Mouse (Mus musculus): ENCODE measurements around the gene Scfd1. TPM values are rescaled to one million over a fixed set of nuclear protein-coding genes. Genes with fewer than 3 reads are reported as not detected.
A peak's percentile ranks its signal among the peaks of the same experiment; 100 is the strongest.

Scfd1 gene
- 31.8 and 32.7 TPM in 2 replicates for polyA plus RNA-seq (2012; rRNA removed)

- TF ChIP-seq POLR2A (IDR thresholded peaks at IDR 0.05; ENCODE audit: borderline replicate concordance, extremely low read depth, insufficient read depth, insufficient read length, poor library complexity, severe bottlenecking): peak; percentile 70; the same call in 1 of the 2 replicates
- TF ChIP-seq CTCF (IDR thresholded peaks at IDR 0.05; ENCODE audit: borderline replicate concordance, extremely low read depth, insufficient read depth, insufficient read length): no peak
- peak; percentile 99 for DNase-seq (ENCODE audit: low read depth)
Observed at GRCm38 (mm10) chr12:51377003-51377887, at the start of gene Scfd1. Gene Scfd1 (plus strand): TSS chr12:51377510.

GRCm38 (mm10) chr12:51337014-51337413 lies 40.3 kb upstream of the Scfd1 start:
- DNase-seq (ENCODE audit: low read depth): no peak
- no peak for TF ChIP-seq CTCF (IDR thresholded peaks at IDR 0.05; ENCODE audit: borderline replicate concordance, extremely low read depth, insufficient read depth, insufficient read length)
- TF ChIP-seq POLR2A (IDR thresholded peaks at IDR 0.05; ENCODE audit: borderline replicate concordance, extremely low read depth, insufficient read depth, insufficient read length, poor library complexity, severe bottlenecking): no peak

GRCm38 (mm10) chr12:51346121-51346520 lies 31.2 kb upstream of the Scfd1 start:
- TF ChIP-seq CTCF (IDR thresholded peaks at IDR 0.05; ENCODE audit: borderline replicate concordance, extremely low read depth, insufficient read depth, insufficient read length): no peak
- TF ChIP-seq POLR2A (IDR thresholded peaks at IDR 0.05; ENCODE audit: borderline replicate concordance, extremely low read depth, insufficient read depth, insufficient read length, poor library complexity, severe bottlenecking): no peak
- DNase-seq (ENCODE audit: low read depth): peak; percentile 27

- TF ChIP-seq CTCF (IDR thresholded peaks at IDR 0.05; ENCODE audit: borderline replicate concordance, extremely low read depth, insufficient read depth, insufficient read length): no peak
- peak; percentile 42; the same call in 1 of the 2 replicates for TF ChIP-seq POLR2A (IDR thresholded peaks at IDR 0.05; ENCODE audit: borderline replicate concordance, extremely low read depth, insufficient read depth, insufficient read length, poor library complexity, severe bottlenecking)
- DNase-seq (ENCODE audit: low read depth): peak; percentile 98
Observed at GRCm38 (mm10) chr12:51347988-51348697, 29.2 kb upstream of the Scfd1 start, which contains the start of gene G2e3. Gene G2e3 (plus strand): TSS chr12:51348061.

GRCm38 (mm10) chr12:51348698-51348998 lies 28.7 kb upstream of the Scfd1 start:
- no peak for TF ChIP-seq CTCF (IDR thresholded peaks at IDR 0.05; ENCODE audit: borderline replicate concordance, extremely low read depth, insufficient read depth, insufficient read length)
- TF ChIP-seq POLR2A (IDR thresholded peaks at IDR 0.05; ENCODE audit: borderline replicate concordance, extremely low read depth, insufficient read depth, insufficient read length, poor library complexity, severe bottlenecking): no peak
- no peak for DNase-seq (ENCODE audit: low read depth)

- TF ChIP-seq POLR2A (IDR thresholded peaks at IDR 0.05; ENCODE audit: borderline replicate concordance, extremely low read depth, insufficient read depth, insufficient read length, poor library complexity, severe bottlenecking): no peak
- no peak for TF ChIP-seq CTCF (IDR thresholded peaks at IDR 0.05; ENCODE audit: borderline replicate concordance, extremely low read depth, insufficient read depth, insufficient read length)
- DNase-seq (ENCODE audit: low read depth): no peak
Observed at GRCm38 (mm10) chr12:51355296-51355695, 22.0 kb upstream of the Scfd1 start.

GRCm38 (mm10) chr12:51361294-51361693 lies 16.0 kb upstream of the Scfd1 start:
- no peak for DNase-seq (ENCODE audit: low read depth)
- TF ChIP-seq CTCF (IDR thresholded peaks at IDR 0.05; ENCODE audit: borderline replicate concordance, extremely low read depth, insufficient read depth, insufficient read length) (no peak), POLR2A (IDR thresholded peaks at IDR 0.05; ENCODE audit: borderline replicate concordance, extremely low read depth, insufficient read depth, insufficient read length, poor library complexity, severe bottlenecking) (no peak)

GRCm38 (mm10) chr12:51362898-51363297 lies 14.4 kb upstream of the Scfd1 start:
- no peak for DNase-seq (ENCODE audit: low read depth)
- no peak for TF ChIP-seq POLR2A (IDR thresholded peaks at IDR 0.05; ENCODE audit: borderline replicate concordance, extremely low read depth, insufficient read depth, insufficient read length, poor library complexity, severe bottlenecking)
- no peak for TF ChIP-seq CTCF (IDR thresholded peaks at IDR 0.05; ENCODE audit: borderline replicate concordance, extremely low read depth, insufficient read depth, insufficient read length)

- TF ChIP-seq POLR2A (IDR thresholded peaks at IDR 0.05; ENCODE audit: borderline replicate concordance, extremely low read depth, insufficient read depth, insufficient read length, poor library complexity, severe bottlenecking): no peak
- TF ChIP-seq CTCF (IDR thresholded peaks at IDR 0.05; ENCODE audit: borderline replicate concordance, extremely low read depth, insufficient read depth, insufficient read length): no peak
- DNase-seq (ENCODE audit: low read depth): no peak
Observed at GRCm38 (mm10) chr12:51368504-51368903, 8.8 kb upstream of the Scfd1 start.

- no peak for TF ChIP-seq CTCF (IDR thresholded peaks at IDR 0.05; ENCODE audit: borderline replicate concordance, extremely low read depth, insufficient read depth, insufficient read length)
- no peak for TF ChIP-seq POLR2A (IDR thresholded peaks at IDR 0.05; ENCODE audit: borderline replicate concordance, extremely low read depth, insufficient read depth, insufficient read length, poor library complexity, severe bottlenecking)
Observed at GRCm38 (mm10) chr12:51377888-51378190, 529 bp downstream of the Scfd1 start.

GRCm38 (mm10) chr12:51399871-51400270 lies 22.6 kb downstream of the Scfd1 start:
- no peak for DNase-seq (ENCODE audit: low read depth)

More at GRCm38 (mm10) chr12:51377888-51378190, 529 bp downstream of the Scfd1 start:
- no peak for DNase-seq (ENCODE audit: low read depth)

More at GRCm38 (mm10) chr12:51399871-51400270, 22.6 kb downstream of the Scfd1 start:
- TF ChIP-seq CTCF (IDR thresholded peaks at IDR 0.05; ENCODE audit: borderline replicate concordance, extremely low read depth, insufficient read depth, insufficient read length) (no peak), POLR2A (IDR thresholded peaks at IDR 0.05; ENCODE audit: borderline replicate concordance, extremely low read depth, insufficient read depth, insufficient read length, poor library complexity, severe bottlenecking) (no peak)

All from brain, embryonic 14.5 days (tissue).